Mouse (Mus musculus) embryonic facial prominence, embryonic 10.5 days (tissue): ENCODE data around the gene Ssr2. TPM values are rescaled to one million over a fixed set of nuclear protein-coding genes. Genes with fewer than 3 reads are reported as not detected.
A peak's percentile ranks its signal among the peaks of the same experiment; 100 is the strongest.

Experiments
- DNase-seq: peaks from one replicate; pipeline ENCODE4 v3.0.0-alpha.2; 2017; ENCODE audit warnings: low spot score
- H3K27ac ChIP-seq: fragments of 300-500 bp; sonication (generic); replicated peaks from 2 replicates; pipeline ENCODE4 v1.5.1; 2016; ENCODE audit warnings: mild to moderate bottlenecking
- H3K27me3 ChIP-seq: fragments of 300-500 bp; sonication (generic); replicated peaks from 2 replicates; pipeline ENCODE4 v1.6.1; 2016; ENCODE audit warnings: low read depth, mild to moderate bottlenecking; ENCODE audit not compliant: poor library complexity, severe bottlenecking
- H3K36me3 ChIP-seq: fragments of 300-500 bp; sonication (generic); replicated peaks from 2 replicates; pipeline ENCODE4 v1.6.1; 2016; ENCODE audit warnings: mild to moderate bottlenecking, moderate library complexity
- H3K4me1 ChIP-seq: fragments of 300-500 bp; sonication (generic); 2 replicates; pipeline ENCODE4 v1.6.1; 2016
- H3K4me3 ChIP-seq: fragments of 300-500 bp; sonication (generic); 2 replicates; pipeline ENCODE4 v1.5.1; 2016; ENCODE audit warnings: mild to moderate bottlenecking, moderate library complexity
- H3K9me3 ChIP-seq: fragments of 300-500 bp; sonication (generic); 2 replicates; pipeline ENCODE4 v1.6.1; 2016; ENCODE audit warnings: mild to moderate bottlenecking
- WGBS: fragments of 180-500 bp; shearing (Covaris S2); methylation state at CpG from one replicate; pipeline ENCODE4 v1.1.7; 2016; 5-methylcytosine and 5-hydroxymethylcytosine counted together
- polyA plus RNA-seq: library from polyadenylated mRNA; unstranded; fragments of >200 nt; fragmentation: Nextera tagmentation; extraction: Ambion mirVana; gene quantifications from 2 replicates; pipeline ENCODE4 v1.2.1, GENCODE M21; 2016

Ssr2 gene
- polyA plus RNA-seq, 1 experiment from 2014 or later, result 231 TPM

DNA sequence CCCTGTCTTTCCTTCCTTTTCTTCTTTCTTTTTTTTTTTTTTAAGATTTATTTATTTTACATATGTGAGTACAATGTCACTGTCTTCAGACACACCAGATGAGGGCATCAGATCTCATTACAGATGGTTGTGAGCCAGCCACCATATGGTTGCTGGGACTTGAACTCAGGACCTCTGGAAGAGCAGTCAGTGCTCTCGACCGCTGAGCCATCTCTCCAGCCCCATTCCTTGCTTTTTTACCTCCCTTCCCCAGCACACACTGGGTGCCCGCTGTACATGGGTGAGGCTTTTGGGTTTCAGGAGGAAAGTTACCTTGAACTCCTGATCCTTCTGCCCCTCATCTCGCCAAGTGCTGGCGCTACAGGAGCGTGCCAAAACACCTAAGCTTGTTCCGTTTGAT lies 49.9 kb downstream of the Ssr2 start:
- Histone ChIP-seq H3K27me3 (no peaks in the 10 kb centered on the region), H3K4me3 (peak overlapping the region; percentile 97; the same call in 1 of the 2 replicates), H3K4me1 (peaks cover 74% of the 10 kb centered on the region), H3K36me3 (peaks cover 66% of the 10 kb centered on the region), H3K9me3 (no peaks in the 10 kb centered on the region), H3K27ac (no peak overlapping the region; the same call in 1 of the 2 replicates)
- 93% methylated on average over 7 of the region's 7 CpGs for WGBS
- no peak for DNase-seq

GRCm38 (mm10) chr3:88626316-88626715 lies 50.6 kb downstream of the Ssr2 start:
- no peak for DNase-seq
- peaks cover 74% of the 10 kb centered on the region for H3K36me3 ChIP-seq
- peak overlapping the region; percentile 16; the same call in 1 of the 2 replicates for H3K4me3 ChIP-seq
- no peaks in the 10 kb centered on the region for H3K9me3 ChIP-seq
- WGBS, result 84% methylated on average over 7 of the region's 7 CpGs
- 0 out of 2 replicates have a peak overlapping the region, but pooled peaks have one; percentile 10 for H3K27ac ChIP-seq
- no peaks in the 10 kb centered on the region for H3K27me3 ChIP-seq
- H3K4me1 ChIP-seq, result peaks cover 74% of the 10 kb centered on the region

DNA sequence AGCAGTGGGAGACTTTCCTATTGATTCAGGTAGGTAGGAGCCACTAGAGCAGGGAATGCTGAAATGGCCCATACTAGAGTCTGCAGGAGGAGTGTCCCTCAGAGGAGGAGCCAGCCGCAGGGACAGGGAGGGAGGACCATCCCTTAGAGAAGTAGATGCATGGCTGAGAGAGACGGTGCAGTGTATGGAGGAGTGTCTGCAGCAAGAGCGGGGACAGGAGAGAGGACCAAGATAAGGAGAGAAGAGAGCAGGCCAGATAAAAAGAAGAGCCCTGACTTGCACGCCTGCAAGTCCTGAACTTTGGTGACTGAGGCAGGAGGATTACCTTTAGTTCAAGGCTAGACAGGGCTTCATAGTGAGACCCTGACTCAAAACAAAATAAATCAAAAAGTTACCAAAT lies 51.4 kb downstream of the Ssr2 start:
- Histone ChIP-seq H3K27ac (no peak overlapping the region), H3K36me3 (peaks cover 82% of the 10 kb centered on the region), H3K4me3 (no peak overlapping the region), H3K4me1 (peaks cover 74% of the 10 kb centered on the region), H3K27me3 (no peaks in the 10 kb centered on the region), H3K9me3 (no peaks in the 10 kb centered on the region)
- DNase-seq, result no peak
- WGBS, result 77% methylated on average over 4 of the region's 4 CpGs

- H3K9me3 ChIP-seq, result no peaks in the 10 kb centered on the region
- H3K27ac ChIP-seq, result no peak overlapping the region
- H3K27me3 ChIP-seq, result no peaks in the 10 kb centered on the region
- peaks cover 86% of the 10 kb centered on the region for H3K36me3 ChIP-seq
- DNase-seq, result no peak
- H3K4me1 ChIP-seq, result peaks cover 71% of the 10 kb centered on the region
- peak overlapping the region; percentile 26; the same call in 1 of the 2 replicates for H3K4me3 ChIP-seq
- 93% methylated on average over 2 of the region's 2 CpGs for WGBS
Observed at GRCm38 (mm10) chr3:88627535-88627934, 51.9 kb downstream of the Ssr2 start.

DNA sequence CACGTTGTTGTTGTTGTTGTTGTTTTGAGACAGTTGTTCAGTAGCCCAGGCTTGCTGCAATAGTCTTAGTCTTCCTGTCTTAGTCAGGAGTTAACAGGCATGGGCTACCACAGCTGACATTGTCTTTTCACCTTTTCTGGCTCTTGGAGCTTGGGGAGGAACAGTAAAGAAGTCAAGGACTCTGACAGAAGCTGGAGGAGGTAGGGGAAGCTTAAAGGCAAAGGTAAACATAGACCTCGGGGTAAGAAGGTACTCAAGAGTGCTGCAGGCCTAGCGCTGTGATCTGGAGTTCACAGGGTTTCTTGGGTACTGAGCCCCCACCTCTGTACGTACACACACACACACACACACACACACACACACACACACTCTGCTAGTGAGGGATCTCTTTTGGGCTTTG lies 53.1 kb downstream of the Ssr2 start:
- Histone ChIP-seq H3K27me3 (no peaks in the 10 kb centered on the region), H3K9me3 (no peaks in the 10 kb centered on the region), H3K4me3 (no peak overlapping the region), H3K36me3 (peaks cover 96% of the 10 kb centered on the region), H3K4me1 (peaks cover 61% of the 10 kb centered on the region), H3K27ac (no peak overlapping the region)
- no peak for DNase-seq
- WGBS, result 67% methylated on average over 4 of the region's 4 CpGs

- 66% methylated on average over 13 of the region's 13 CpGs for WGBS
- Histone ChIP-seq H3K27ac (no peak overlapping the region), H3K9me3 (no peaks in the 10 kb centered on the region), H3K4me1 (peaks cover 56% of the 10 kb centered on the region), H3K27me3 (no peaks in the 10 kb centered on the region), H3K4me3 (no peak overlapping the region), H3K36me3 (peaks cover 100% of the 10 kb centered on the region)
- no peak for DNase-seq
Observed at GRCm38 (mm10) chr3:88629244-88629643, 53.6 kb downstream of the Ssr2 start.

- 81% methylated on average over 9 of the region's 9 CpGs for WGBS
- Histone ChIP-seq H3K9me3 (no peaks in the 10 kb centered on the region), H3K27ac (no peak overlapping the region), H3K27me3 (no peaks in the 10 kb centered on the region), H3K4me3 (no peak overlapping the region), H3K4me1 (peaks cover 48% of the 10 kb centered on the region), H3K36me3 (peaks cover 100% of the 10 kb centered on the region)
- DNase-seq, result no peak
Observed at GRCm38 (mm10) chr3:88630018-88630417, 54.3 kb downstream of the Ssr2 start.

DNA sequence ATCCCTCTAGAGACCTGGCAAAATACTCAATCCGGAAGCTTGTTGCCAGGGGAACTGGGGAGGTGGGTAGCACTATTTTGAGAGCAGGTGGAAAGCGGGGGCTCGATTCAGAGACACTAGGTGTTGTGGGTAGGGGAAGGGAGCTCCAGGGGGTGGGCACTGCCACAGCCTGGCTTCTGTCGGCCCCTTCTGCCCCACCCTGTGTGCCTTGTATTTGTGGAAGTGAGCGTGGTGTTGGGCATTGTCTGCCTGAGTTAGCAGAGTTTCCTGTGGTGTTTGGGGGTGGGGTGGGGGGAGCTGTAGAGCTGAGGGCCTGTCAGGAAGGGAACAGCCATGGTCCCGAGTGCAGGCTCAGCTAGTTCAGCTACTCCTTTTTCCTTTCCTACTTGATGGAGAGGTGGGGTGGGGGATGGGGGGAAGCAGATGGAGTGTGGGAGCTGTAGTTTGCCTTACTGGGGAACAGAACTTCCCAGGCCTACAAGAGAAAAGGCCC lies 55.2 kb downstream of the Ssr2 start:
- Histone ChIP-seq H3K9me3 (no peaks in the 10 kb centered on the region), H3K27ac (no peak overlapping the region), H3K4me1 (peaks cover 41% of the 10 kb centered on the region), H3K27me3 (no peaks in the 10 kb centered on the region), H3K4me3 (0 out of 2 replicates have a peak overlapping the region, but pooled peaks have one; percentile 1), H3K36me3 (peaks cover 100% of the 10 kb centered on the region)
- DNase-seq, result no peak
- 72% methylated on average over 6 of the region's 6 CpGs for WGBS

DNA sequence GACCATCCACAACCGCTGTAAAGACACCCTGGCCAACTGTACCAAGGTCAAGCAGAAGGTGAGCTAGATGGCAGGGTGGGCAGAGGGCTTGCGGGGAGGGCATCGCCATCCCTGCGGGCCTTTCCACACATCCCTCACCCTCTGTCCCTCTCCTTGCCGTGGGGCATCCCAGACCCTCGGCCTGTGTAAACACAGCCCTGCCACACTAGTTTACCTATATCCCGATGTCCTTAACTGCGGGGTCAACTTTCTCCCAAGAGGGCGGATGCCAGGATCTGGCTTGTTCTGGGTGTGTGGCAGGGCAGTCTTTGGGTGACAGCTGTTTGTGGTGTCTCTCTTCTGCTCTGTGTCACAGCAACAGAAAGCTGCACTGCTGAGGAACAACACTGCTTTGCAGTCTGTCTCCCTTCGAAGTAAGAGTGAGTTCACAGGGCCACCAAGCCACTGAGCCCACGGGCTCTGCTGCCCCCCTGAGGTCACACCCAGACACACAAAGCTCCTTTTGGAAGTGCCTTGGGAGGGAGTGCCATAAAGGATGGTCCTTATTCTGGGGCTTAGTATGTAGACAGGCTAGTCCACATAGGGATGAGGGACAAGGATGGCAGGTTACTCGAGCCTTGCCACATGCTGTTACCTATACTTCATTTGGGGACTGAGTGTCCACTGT lies 56.4 kb downstream of the Ssr2 start:
- DNase-seq, result no peak
- Histone ChIP-seq H3K9me3 (no peaks in the 10 kb centered on the region), H3K4me1 (peaks cover 29% of the 10 kb centered on the region), H3K27me3 (no peaks in the 10 kb centered on the region), H3K36me3 (peaks cover 100% of the 10 kb centered on the region), H3K27ac (no peak overlapping the region), H3K4me3 (no peak overlapping the region)
- 81% methylated on average over 12 of the region's 12 CpGs for WGBS

DNA sequence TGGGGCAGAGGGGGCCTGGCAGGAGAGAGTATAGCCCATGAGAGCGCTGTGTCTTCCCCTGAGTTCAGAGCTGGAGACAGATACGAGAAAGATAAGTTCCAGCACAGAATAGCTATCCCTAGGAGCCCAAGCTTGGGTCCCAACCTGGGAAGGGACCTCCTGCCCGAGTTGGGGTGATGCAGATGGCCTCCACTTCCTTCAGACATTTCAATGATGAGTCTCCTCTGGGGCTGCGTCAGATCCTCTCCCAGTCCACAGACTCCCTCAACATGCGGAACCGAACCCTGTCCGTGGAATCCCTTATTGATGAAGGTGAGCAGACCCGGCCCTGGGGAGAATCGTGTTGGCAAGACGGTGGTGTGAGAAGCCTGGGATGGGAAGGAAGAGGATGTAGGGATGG lies 57.4 kb downstream of the Ssr2 start:
- no peaks in the 10 kb centered on the region for H3K9me3 ChIP-seq
- no peak overlapping the region for H3K27ac ChIP-seq
- no peaks in the 10 kb centered on the region for H3K27me3 ChIP-seq
- no peak overlapping the region for H3K4me3 ChIP-seq
- no peak for DNase-seq
- peaks cover 99% of the 10 kb centered on the region for H3K36me3 ChIP-seq
- H3K4me1 ChIP-seq, result peaks cover 23% of the 10 kb centered on the region
- 95% methylated on average over 10 of the region's 10 CpGs for WGBS

DNA sequence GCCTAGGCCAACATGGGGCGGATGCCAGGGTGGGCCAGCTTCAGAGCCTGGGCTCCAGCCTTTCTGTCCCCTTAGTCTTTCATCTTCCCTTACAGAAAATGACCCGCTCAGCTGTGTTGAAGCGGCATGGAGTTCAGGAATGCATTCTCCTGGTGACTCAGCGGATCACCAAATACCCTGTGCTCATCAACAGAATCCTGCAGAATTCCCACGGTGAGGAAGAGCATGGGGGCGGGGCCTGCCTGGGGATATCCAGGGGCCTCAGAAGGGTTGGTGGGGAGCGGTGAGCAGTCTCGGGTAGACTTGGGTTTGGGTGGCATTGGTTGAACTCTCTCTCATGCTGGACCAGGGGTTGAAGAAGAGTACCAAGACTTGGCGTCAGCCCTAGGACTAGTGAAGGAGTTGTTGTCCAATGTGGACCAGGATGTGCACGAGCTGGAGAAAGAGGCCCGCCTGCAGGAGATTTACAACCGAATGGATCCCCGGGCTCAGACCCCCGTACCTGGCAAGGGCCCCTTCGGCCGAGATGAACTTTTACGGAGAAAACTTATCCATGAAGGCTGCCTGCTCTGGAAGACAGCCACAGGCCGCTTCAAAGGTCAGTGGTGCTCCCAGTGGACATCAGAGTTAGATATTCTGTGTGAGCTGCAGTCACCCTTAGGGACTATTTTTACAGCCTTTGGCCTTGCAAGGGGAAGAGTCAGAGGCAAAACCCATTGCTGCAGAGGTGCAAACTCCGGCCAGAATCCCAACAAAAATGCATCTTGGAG lies 60.0 kb downstream of the Ssr2 start:
- no peaks in the 10 kb centered on the region for H3K27me3 ChIP-seq
- H3K36me3 ChIP-seq, result peaks cover 99% of the 10 kb centered on the region
- DNase-seq, result no peak
- no peak overlapping the region for H3K4me3 ChIP-seq
- H3K4me1 ChIP-seq, result peaks cover 5% of the 10 kb centered on the region; the same call in 1 of the 2 replicates
- no peaks in the 10 kb centered on the region for H3K9me3 ChIP-seq
- H3K27ac ChIP-seq, result no peak overlapping the region
- 90% methylated on average over 19 of the region's 19 CpGs for WGBS

- Histone ChIP-seq H3K4me1 (no peaks in the 10 kb centered on the region), H3K27ac (no peak overlapping the region), H3K9me3 (no peaks in the 10 kb centered on the region), H3K27me3 (no peaks in the 10 kb centered on the region), H3K36me3 (peaks cover 99% of the 10 kb centered on the region), H3K4me3 (no peak overlapping the region)
- WGBS, result 93% methylated on average over 8 of the region's 8 CpGs
- DNase-seq, result no peak
Observed at GRCm38 (mm10) chr3:88636555-88636986, 60.9 kb downstream of the Ssr2 start.

DNA sequence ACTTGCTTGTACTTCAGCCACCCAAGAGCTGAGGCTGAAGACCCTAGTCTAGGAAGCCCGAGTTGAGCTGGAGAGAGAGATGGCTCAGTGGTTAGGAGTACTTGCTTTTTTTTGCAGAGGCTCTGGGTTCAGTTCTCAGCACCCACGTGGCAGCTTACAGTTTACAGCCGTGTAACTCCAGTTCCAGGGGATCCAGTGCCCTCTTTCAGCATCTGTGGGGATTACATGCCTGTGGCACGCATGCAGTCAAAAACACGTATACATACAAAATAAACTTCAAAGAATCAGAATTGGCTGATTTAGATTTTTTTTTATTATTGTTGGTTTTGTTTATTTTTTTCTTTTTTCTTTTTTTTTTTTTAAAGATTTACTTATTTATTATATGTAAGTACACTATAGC lies 61.5 kb downstream of the Ssr2 start:
- Histone ChIP-seq H3K27ac (no peak overlapping the region), H3K9me3 (no peaks in the 10 kb centered on the region), H3K4me3 (no peak overlapping the region), H3K27me3 (no peaks in the 10 kb centered on the region), H3K4me1 (no peaks in the 10 kb centered on the region), H3K36me3 (peaks cover 99% of the 10 kb centered on the region)
- DNase-seq, result no peak
- 95% methylated on average over 5 of the region's 5 CpGs for WGBS
